Mouse (Mus musculus) hindbrain, embryonic 14.5 days (tissue): Measurements from ENCODE around the gene Lrrc36. TPM values are rescaled to one million over a fixed set of nuclear protein-coding genes. Genes with fewer than 3 reads are reported as not detected.

ENCODE experiments used
- ATAC-seq: fragments of 200-750 bp; cut with Nextera tagmentation; 2 replicates; pipeline ENCODE4 v1.8.0; 2017; ENCODE audit warnings: moderate number of reproducible peaks, mild to moderate bottlenecking, moderate TSS enrichment, moderate library complexity; ENCODE audit not compliant: low FRiP score
- DNase-seq: peaks from one replicate; pipeline ENCODE4 v3.0.0-alpha.2; 2015; ENCODE audit warnings: low spot score
- H3K27ac ChIP-seq: fragments of 300-500 bp; sonication (generic); 2 replicates; pipeline ENCODE4 v1.5.1; 2014; ENCODE audit warnings: mild to moderate bottlenecking, moderate library complexity
- H3K27me3 ChIP-seq: fragments of 300-500 bp; sonication (generic); 2 replicates; pipeline ENCODE4 v1.6.1; 2014; ENCODE audit warnings: mild to moderate bottlenecking, low read length, mixed read lengths; ENCODE audit not compliant: control insufficient read depth, insufficient read depth
- H3K36me3 ChIP-seq: fragments of 300-500 bp; sonication (generic); replicated peaks from 2 replicates; pipeline ENCODE4 v1.6.1; 2014; ENCODE audit not compliant: control insufficient read depth, insufficient read depth
- H3K4me1 ChIP-seq: fragments of 300-500 bp; sonication (generic); replicated peaks from 2 replicates; pipeline ENCODE4 v1.6.1; 2014; ENCODE audit warnings: antibody characterized with exemption, low read length, mixed read lengths; ENCODE audit not compliant: control insufficient read depth, insufficient read depth
- H3K4me2 ChIP-seq: fragments of 300-500 bp; sonication (generic); replicated peaks from 2 replicates; pipeline ENCODE4 v1.6.1; 2014; ENCODE audit warnings: mild to moderate bottlenecking, moderate library complexity
- H3K4me3 ChIP-seq: fragments of 300-500 bp; sonication (generic); replicated peaks from 2 replicates; pipeline ENCODE4 v1.5.1; 2014; ENCODE audit warnings: mild to moderate bottlenecking, low read length
- H3K9ac ChIP-seq: fragments of 300-500 bp; sonication (generic); 2 replicates; pipeline ENCODE4 v1.6.1; 2014
- H3K9me3 ChIP-seq: fragments of 300-500 bp; sonication (generic); 2 replicates; pipeline ENCODE4 v1.6.1; 2016; ENCODE audit warnings: low read length; ENCODE audit not compliant: control insufficient read depth
- WGBS: fragments of 180-500 bp; shearing (Covaris S2); extraction: QIAGEN DNeasy Blood & Tissue Kit; methylation state at CpG from one replicate; pipeline ENCODE4 v1.1.7; 2014; 5-methylcytosine and 5-hydroxymethylcytosine counted together
- polyA plus RNA-seq: library from polyadenylated mRNA; unstranded; fragments of >200 nt; fragmentation: Nextera tagmentation; extraction: Ambion mirVana; gene quantifications from 2 replicates; pipeline ENCODE4 v1.2.1, GENCODE M21; 2014

The Lrrc36 gene
- polyA plus RNA-seq, 1 experiment from 2014 or later: 0.44 TPM

DNA sequence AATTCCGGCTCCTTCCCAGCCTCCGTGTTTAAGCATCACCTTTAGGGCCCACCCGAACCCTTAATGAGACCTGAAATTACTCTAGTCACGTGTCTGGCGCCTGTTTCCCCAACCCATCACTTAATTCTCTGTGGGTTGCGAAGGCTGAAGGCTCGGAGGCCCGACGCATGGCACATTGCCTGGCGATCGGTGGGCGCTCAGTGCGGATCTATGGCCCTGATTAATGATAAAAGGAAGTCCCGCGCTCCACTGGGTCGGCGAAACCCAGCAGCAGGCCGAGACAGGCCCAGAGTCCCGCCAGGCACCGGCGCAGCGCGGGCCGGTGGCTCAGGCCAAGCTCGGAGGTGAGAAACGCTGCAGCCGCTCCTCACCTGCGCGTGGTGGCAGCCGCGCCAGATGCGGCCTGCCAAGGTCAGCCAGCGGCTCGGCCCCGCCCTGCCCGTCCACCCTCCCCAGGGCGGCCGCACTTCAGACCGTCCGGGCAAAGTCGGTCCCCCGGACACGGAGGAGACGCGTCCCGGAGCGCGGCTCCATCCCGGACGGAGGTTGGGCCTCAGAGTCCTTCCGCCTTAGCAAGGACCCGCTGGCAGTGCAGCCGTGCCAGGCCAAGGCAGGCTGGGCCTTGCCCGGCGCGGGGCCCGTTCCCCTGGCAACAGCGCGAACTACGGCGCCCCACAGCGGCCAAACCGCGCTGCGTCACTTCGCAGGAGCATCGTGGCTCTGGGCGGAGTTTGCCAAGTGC is 83.2 kb downstream of the Lrrc36 start, which contains the start of gene Zdhhc1:
Zdhhc1 (minus strand) TSS at position 464 of the 742 bp plus-strand sequence.
- DNase-seq (peak; percentile 90), ATAC-seq (peak; percentile 93)
- no peaks in the 10 kb centered on the region for H3K36me3 ChIP-seq
- H3K27me3 ChIP-seq: no peaks in the 10 kb centered on the region
- H3K4me2 ChIP-seq: peak within 1 kb of the TSS; percentile 92
- H3K9ac ChIP-seq: peak within 1 kb of the TSS; percentile 86
- no peaks in the 10 kb centered on the region for H3K9me3 ChIP-seq
- WGBS: under 1% methylated on average over 68 of the region's 68 CpGs
- H3K27ac ChIP-seq: peak within 1 kb of the TSS; percentile 85
- peak within 1 kb of the TSS; percentile 80 for H3K4me3 ChIP-seq
- H3K4me1 ChIP-seq: peaks cover 14% of the 10 kb centered on the region

DNA sequence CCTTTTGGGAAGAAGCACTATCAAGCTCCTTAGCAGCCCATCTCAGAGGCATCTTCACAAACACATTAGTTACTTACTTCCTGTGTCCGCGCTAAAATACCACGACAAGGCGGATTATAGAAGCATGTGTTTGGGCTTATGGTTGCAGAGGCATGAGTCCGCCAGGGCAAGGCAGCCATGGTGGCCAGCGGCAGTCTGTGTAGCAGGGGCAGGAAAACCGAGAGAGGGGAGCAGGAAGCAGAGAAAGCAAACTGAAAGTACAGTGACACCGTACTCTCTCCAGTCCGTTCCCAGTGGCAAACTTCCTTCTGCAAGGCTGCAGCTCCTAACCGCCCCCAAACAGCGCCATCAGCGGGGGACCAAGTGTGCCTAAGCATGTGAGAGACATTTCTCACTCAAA is 86.4 kb downstream of the Lrrc36 start:
- Histone ChIP-seq H3K4me2 (no peak overlapping the region), H3K9me3 (no peaks in the 10 kb centered on the region), H3K4me1 (peaks cover 14% of the 10 kb centered on the region), H3K36me3 (no peaks in the 10 kb centered on the region), H3K9ac (no peak overlapping the region), H3K4me3 (no peak overlapping the region), H3K27me3 (no peaks in the 10 kb centered on the region), H3K27ac (no peak overlapping the region)
- no peak for ATAC-seq
- no peak for DNase-seq
- 74% methylated on average over 12 of the region's 12 CpGs for WGBS

DNA sequence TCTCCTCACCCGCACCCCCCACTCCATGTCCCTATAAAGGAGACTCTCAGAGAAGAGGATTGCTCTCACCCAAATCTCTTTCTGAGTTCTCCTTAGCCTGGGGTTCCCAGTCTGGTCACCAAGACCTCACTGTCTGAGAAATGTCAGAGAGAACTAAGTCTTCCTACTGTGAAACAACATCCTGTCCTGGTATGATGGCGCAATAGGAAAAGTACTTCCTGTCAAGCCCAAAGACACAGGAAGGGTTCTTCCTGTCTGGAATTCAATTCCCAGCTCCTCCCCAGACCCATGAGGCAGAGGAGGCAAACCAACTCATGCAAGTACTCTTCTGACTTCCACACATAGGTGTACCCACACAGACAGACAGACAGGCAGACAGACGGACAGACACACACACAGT is 91.2 kb downstream of the Lrrc36 start:
- ATAC-seq (no peak), DNase-seq (no peak)
- Histone ChIP-seq H3K27me3 (no peaks in the 10 kb centered on the region), H3K4me1 (no peaks in the 10 kb centered on the region), H3K9ac (no peak overlapping the region), H3K9me3 (no peaks in the 10 kb centered on the region), H3K4me3 (no peak overlapping the region), H3K36me3 (no peaks in the 10 kb centered on the region), H3K4me2 (no peak overlapping the region), H3K27ac (no peak overlapping the region; the same call in 1 of the 2 replicates)
- WGBS: 92% methylated on average over 3 of the region's 3 CpGs

DNA sequence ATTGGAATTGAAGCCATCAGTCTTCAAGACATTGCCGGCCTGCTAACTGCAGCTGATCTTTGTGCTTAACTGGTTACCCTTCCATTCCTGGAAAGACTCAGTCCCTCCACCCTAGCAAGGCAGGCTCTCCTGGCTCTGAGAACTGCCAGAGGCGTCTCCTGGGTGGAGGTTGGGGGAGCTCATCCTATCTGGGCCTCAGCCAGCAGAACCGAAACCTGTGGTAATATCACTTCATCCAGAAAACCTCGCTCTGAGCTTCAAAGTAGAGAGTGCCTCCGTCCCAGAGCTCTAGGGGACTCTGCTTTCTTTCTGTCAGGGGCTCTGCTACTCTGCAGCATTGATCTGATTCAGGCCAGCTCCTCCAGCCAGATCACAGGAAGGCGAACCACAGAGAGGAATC is 93.6 kb downstream of the Lrrc36 start:
- Histone ChIP-seq H3K36me3 (no peaks in the 10 kb centered on the region), H3K4me2 (no peak overlapping the region), H3K9me3 (no peaks in the 10 kb centered on the region), H3K27me3 (no peaks in the 10 kb centered on the region), H3K27ac (no peak overlapping the region), H3K4me3 (no peak overlapping the region), H3K4me1 (no peaks in the 10 kb centered on the region), H3K9ac (no peak overlapping the region)
- DNase-seq: no peak
- WGBS: 79% methylated on average over 6 of the region's 6 CpGs
- no peak for ATAC-seq

DNA sequence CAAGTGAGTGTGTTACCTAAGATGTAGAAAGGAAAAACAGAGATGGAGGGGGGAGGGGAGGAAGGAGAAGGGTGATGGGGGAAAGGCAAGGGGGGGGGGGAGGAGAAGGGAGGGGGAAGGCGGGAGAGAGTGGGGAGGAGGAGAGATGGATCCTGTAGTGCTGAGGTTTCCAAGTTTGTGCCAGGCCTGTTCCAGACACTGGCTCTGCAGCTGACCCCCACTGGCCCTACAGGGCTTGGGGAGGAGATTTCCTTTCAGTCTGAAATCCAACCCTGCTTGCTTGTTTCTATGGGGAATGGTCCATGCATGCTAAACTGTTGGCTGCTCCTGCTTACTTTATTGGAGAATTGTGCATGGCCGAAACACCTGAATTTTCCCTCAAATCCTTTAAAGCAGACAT is 95.4 kb downstream of the Lrrc36 start:
- Histone ChIP-seq H3K27ac (no peak overlapping the region), H3K9ac (no peak overlapping the region), H3K9me3 (no peaks in the 10 kb centered on the region), H3K4me3 (no peak overlapping the region), H3K4me1 (no peaks in the 10 kb centered on the region), H3K4me2 (no peak overlapping the region), H3K36me3 (no peaks in the 10 kb centered on the region), H3K27me3 (no peaks in the 10 kb centered on the region)
- DNase-seq (no peak), ATAC-seq (no peak)
- 30% methylated on average over 2 of the region's 2 CpGs for WGBS

DNA sequence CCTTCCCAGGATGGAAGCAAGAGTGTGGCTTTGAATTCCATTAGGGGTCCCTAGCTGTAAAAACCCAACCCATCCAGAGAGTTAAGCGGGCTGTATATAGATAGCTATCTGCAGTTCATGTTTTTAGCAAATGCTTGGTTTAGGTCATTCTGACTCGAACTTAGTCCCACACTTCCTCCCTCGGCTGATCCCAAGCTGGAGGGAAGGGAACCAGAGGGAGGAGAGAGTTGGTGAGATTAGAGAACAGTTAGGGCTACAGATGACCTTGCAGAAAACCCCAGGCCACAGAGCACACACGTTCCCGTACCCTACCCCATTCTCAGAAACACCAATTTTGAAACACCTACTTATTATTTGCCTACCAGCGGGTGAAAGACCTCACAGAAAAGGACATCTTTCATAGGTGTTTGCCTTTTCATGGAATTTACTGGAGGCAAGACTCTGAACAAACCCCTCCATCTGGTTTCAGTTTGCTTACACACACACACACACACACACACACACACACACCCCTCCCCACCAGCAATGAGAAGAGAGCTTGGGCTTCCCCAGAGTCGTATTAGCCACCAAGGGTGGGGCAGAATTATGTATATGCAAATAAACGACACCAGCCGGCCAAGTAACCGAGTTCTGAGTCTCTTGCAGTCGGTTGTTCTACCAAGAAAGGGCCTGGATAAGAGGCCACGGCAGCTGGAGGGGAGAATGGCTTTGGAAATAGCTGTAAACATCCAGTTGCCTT is 96.8 kb downstream of the Lrrc36 start:
- WGBS: 54% methylated on average over 12 of the region's 12 CpGs
- Histone ChIP-seq H3K4me2 (no peak overlapping the region), H3K4me1 (no peaks in the 10 kb centered on the region), H3K27ac (no peak overlapping the region), H3K9ac (no peak overlapping the region), H3K36me3 (no peaks in the 10 kb centered on the region), H3K9me3 (no peaks in the 10 kb centered on the region), H3K27me3 (no peaks in the 10 kb centered on the region), H3K4me3 (no peak overlapping the region)
- DNase-seq (no peak), ATAC-seq (no peak)

Other genes with a start within 250 kb of the Lrrc36 start
- 34.1 and 41.7 TPM in 2 replicates for gene Cbfb, start 242.9 kb upstream of the Lrrc36 start, polyA plus RNA-seq
- 33.1 and 38.1 TPM in 2 replicates for gene D230025D16Rik, start 188.4 kb upstream of the Lrrc36 start, polyA plus RNA-seq
- 8.7 and 11.5 TPM in 2 replicates for gene B3gnt9, start 158.4 kb upstream of the Lrrc36 start, polyA plus RNA-seq
- gene Tradd, start 149.0 kb upstream of the Lrrc36 start, polyA plus RNA-seq: 15.2 and 17.4 TPM in 2 replicates
- 1.2 and 2.0 TPM in 2 replicates for gene Fbxl8, start 148.9 kb upstream of the Lrrc36 start, polyA plus RNA-seq
- gene Hsf4, start 143.8 kb upstream of the Lrrc36 start, polyA plus RNA-seq: 0.63 and 0.79 TPM in 2 replicates
- gene Nol3, start 137.4 kb upstream of the Lrrc36 start, polyA plus RNA-seq: 4.0 and 4.3 TPM in 2 replicates
- 101 and 120 TPM in 2 replicates for gene 4931428F04Rik, start 123.7 kb upstream of the Lrrc36 start, polyA plus RNA-seq
- gene Exoc3l, start 117.5 kb upstream of the Lrrc36 start, polyA plus RNA-seq: 9.5 and 12.2 TPM in 2 replicates
- 43.5 and 48.2 TPM in 2 replicates for gene E2f4, start 115.9 kb upstream of the Lrrc36 start, polyA plus RNA-seq
- gene Elmo3, start 108.0 kb upstream of the Lrrc36 start, polyA plus RNA-seq: 1.1 and 1.6 TPM in 2 replicates
- 0.46 and 0.92 TPM in 2 replicates for gene Lrrc29, start 87.3 kb upstream of the Lrrc36 start, polyA plus RNA-seq
- 141 and 147 TPM in 2 replicates for gene Tmem208, start 87.2 kb upstream of the Lrrc36 start, polyA plus RNA-seq
- 0.58 and 0.70 TPM in 2 replicates for gene Fhod1, start 65.6 kb upstream of the Lrrc36 start, polyA plus RNA-seq
- gene Slc9a5, start 64.7 kb upstream of the Lrrc36 start, polyA plus RNA-seq: 11.4 and 12.1 TPM in 2 replicates
- 1.8 and 2.6 TPM in 2 replicates for gene Plekhg4, start 40.3 kb upstream of the Lrrc36 start, polyA plus RNA-seq
- gene Kctd19, start 69 bp upstream of the Lrrc36 start, polyA plus RNA-seq: 0.10 TPM in 1 of 2 replicates, not detected in the other
- 204 and 207 TPM in 2 replicates for gene Tppp3, start 58.0 kb downstream of the Lrrc36 start, polyA plus RNA-seq
- 32.7 and 33.1 TPM in 2 replicates for gene Zdhhc1, start 83.3 kb downstream of the Lrrc36 start, polyA plus RNA-seq
- 6.1 and 7.0 TPM in 2 replicates for gene Hsd11b2, start 105.2 kb downstream of the Lrrc36 start, polyA plus RNA-seq
- 231 and 245 TPM in 2 replicates for gene Atp6v0d1, start 152.5 kb downstream of the Lrrc36 start, polyA plus RNA-seq
- 30.6 and 32.6 TPM in 2 replicates for gene Ripor1, start 191.7 kb downstream of the Lrrc36 start, polyA plus RNA-seq
- 76.9 and 79.1 TPM in 2 replicates for gene Ctcf, start 223.0 kb downstream of the Lrrc36 start, polyA plus RNA-seq
- 0.84 TPM in 1 of 2 replicates, not detected in the other for gene Agrp, start 223.8 kb downstream of the Lrrc36 start, polyA plus RNA-seq